Mouse (Mus musculus): ENCODE data around the gene Gucy2g.

DNA sequence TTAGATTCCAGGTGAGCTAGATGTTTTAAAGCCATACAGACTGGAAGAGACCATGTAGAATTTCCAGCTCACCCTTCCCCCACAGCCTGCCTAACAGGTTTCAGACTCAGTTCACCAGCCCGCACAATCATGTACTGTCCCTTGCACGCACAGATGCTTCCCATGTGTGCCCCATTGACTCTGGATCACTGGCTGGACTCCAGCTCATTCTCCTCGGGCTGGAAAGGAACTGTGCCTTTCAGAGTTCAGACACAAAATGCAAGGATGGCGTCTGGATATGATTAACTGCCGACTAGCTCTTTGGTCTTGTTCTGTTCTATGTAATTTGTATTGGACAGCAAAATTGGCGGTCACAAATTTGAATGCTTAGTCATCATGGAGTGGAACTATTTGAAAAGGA is 91.4 kb downstream of the Gucy2g start:
- no peak for TF ChIP-seq CTCF (IDR thresholded peaks at IDR 0.05; ENCODE audit: low read depth)
- TF ChIP-seq EP300 (IDR thresholded peaks at IDR 0.05; ENCODE audit: low read depth) = no peak
